11 mouse cellular contexts compared by ENCODE assay signal in genomic region chr7:97356875-97357276, GRCm38 (mm10). TPM values are rescaled to one million over a fixed set of nuclear protein-coding genes. Genes with fewer than 3 reads are reported as not detected.
DNase-seq lines count a peak whose midpoint lies in the region; ATAC-seq lines count a peak whose summit lies in the region.
"Had no signal": no experiment of that assay in that cellular context is flagged by ENCODE, and none has a peak within 500 bp of the region (broad histone marks: within the 10 kb centered on the region; RNA-seq: fewer than 3 reads in every experiment).

No protein-coding gene starts in this region.

- no peak overlapping the region for H3K4me3 ChIP-seq in heart, embryonic 11.5 days (ENCODE audit: low read depth, low read length)
- H3K4me3 ChIP-seq in midbrain, embryonic 14.5 days (replicated peaks; ENCODE audit: low read depth, low read length) = no peak overlapping the region
- H3K4me3 ChIP-seq: limb, embryonic 15.5 days had no signal

- H3K4me1 ChIP-seq in heart, embryonic 11.5 days (ENCODE audit: control insufficient read depth, insufficient read depth, low read length) = peaks cover 8% of the 10 kb centered on the region; the same call in 1 of the 2 replicates
- H3K4me1 ChIP-seq in midbrain, embryonic 14.5 days (ENCODE audit: control insufficient read depth, insufficient read depth, low read length) = no peaks in the 10 kb centered on the region
- H3K4me1 ChIP-seq: limb, embryonic 15.5 days had no signal

- DNase-seq in heart, adult 18-20 months = peak; percentile 81 to 88
- DNase-seq in urinary bladder, postnatal 36 days (ENCODE audit: low spot score in 2 of 2) = peak; percentile 38 to 77
- DNase-seq in urinary bladder, postnatal 10 days (ENCODE audit: low spot score) = no peak
- peak; percentile 86 to 91 for DNase-seq in lung, adult 18-20 months
- DNase-seq in c-Kit-positive CD71-positive TER-119-positive erythroid progenitor cells, embryonic 14.5 days (ENCODE audit: low spot score) = no peak
- DNase-seq in midbrain, embryonic 14.5 days = no peak
- DNase-seq in embryo, embryonic 10.5 days (ENCODE audit: low spot score) = no peak
- DNase-seq: embryo, embryonic 11 days had no signal

- H3K4me2 ChIP-seq in heart, embryonic 11.5 days = no peak overlapping the region
- H3K4me2 ChIP-seq in midbrain, embryonic 14.5 days (ENCODE audit: low read length) = no peak overlapping the region
- H3K4me2 ChIP-seq: hindbrain, embryonic 14.5 days; limb, embryonic 15.5 days had no signal

- ATAC-seq in heart, embryonic 11.5 days (replicated peaks; ENCODE audit: insufficient number of reproducible peaks, low FRiP score, low TSS enrichment) = no peak
- ATAC-seq in midbrain, embryonic 14.5 days (ENCODE audit: low FRiP score, low TSS enrichment) = no peak

- WGBS in heart, embryonic 11.5 days (ENCODE audit: insufficient replicate concordance) = 76% methylated on average over 5 of the region's 5 CpGs
- 80% methylated on average over 5 of the region's 5 CpGs for WGBS in midbrain, embryonic 14.5 days

- no peaks in the 10 kb centered on the region for H3K27me3 ChIP-seq in heart, embryonic 11.5 days (ENCODE audit: control insufficient read depth, insufficient read depth, low read length)
- no peaks in the 10 kb centered on the region for H3K27me3 ChIP-seq in midbrain, embryonic 14.5 days (ENCODE audit: control insufficient read depth, insufficient read depth, low read length)
- H3K27me3 ChIP-seq: limb, embryonic 15.5 days had no signal

- no peaks in the 10 kb centered on the region for H3K9me3 ChIP-seq in heart, embryonic 11.5 days (replicated peaks; ENCODE audit: control insufficient read depth, low read length)
- H3K9me3 ChIP-seq in midbrain, embryonic 14.5 days (ENCODE audit: control insufficient read depth, low read length) = no peaks in the 10 kb centered on the region
- H3K9me3 ChIP-seq: limb, embryonic 15.5 days had no signal

- H3K9ac ChIP-seq in heart, embryonic 11.5 days (ENCODE audit: low read depth, low read length) = no peak overlapping the region
- H3K9ac ChIP-seq in midbrain, embryonic 14.5 days (replicated peaks; ENCODE audit: low read length) = no peak overlapping the region
- H3K9ac ChIP-seq: hindbrain, embryonic 14.5 days; limb, embryonic 15.5 days had no signal

- no peaks in the 10 kb centered on the region for H3K36me3 ChIP-seq in heart, embryonic 11.5 days (ENCODE audit: control insufficient read depth, insufficient read depth, low read length)
- no peaks in the 10 kb centered on the region for H3K36me3 ChIP-seq in midbrain, embryonic 14.5 days (ENCODE audit: control insufficient read depth, insufficient read depth, low read length)
- H3K36me3 ChIP-seq: limb, embryonic 15.5 days had no signal

- no peak overlapping the region for H3K27ac ChIP-seq in heart, embryonic 11.5 days (ENCODE audit: low read depth, low read length)
- no peak overlapping the region for H3K27ac ChIP-seq in midbrain, embryonic 14.5 days (replicated peaks; ENCODE audit: low read depth, low read length)
- H3K27ac ChIP-seq: hindbrain, embryonic 14.5 days; limb, embryonic 15.5 days had no signal

RNA-seq across cellular contexts. Expression of gene Alg8, which starts 14.5 kb away (rescaled TPM):
- total RNA-seq in heart, adult 18-20 months (2021) = 1 to 10 TPM; 4.4 to 4.8 TPM
- 35.1 and 39.2 TPM in 2 replicates for polyA plus RNA-seq in heart, embryonic 11.5 days (2014; fragmentation: Nextera tagmentation; extraction: Ambion mirVana)
- polyA plus RNA-seq in midbrain, embryonic 14.5 days (2014; fragmentation: Nextera tagmentation; extraction: Ambion mirVana) = 9.4 and 10.8 TPM in 2 replicates

RNA-seq across cellular contexts. Expression of gene Kctd21, which starts 24.7 kb away (rescaled TPM):
- total RNA-seq in heart, adult 18-20 months (2021) = 1 to 10 TPM; 4.1 to 4.9 TPM
- polyA plus RNA-seq in heart, embryonic 11.5 days (2014; fragmentation: Nextera tagmentation; extraction: Ambion mirVana) = 3.6 and 3.8 TPM in 2 replicates
- polyA plus RNA-seq in midbrain, embryonic 14.5 days (2014; fragmentation: Nextera tagmentation; extraction: Ambion mirVana) = 6.1 and 8.5 TPM in 2 replicates

RNA-seq across cellular contexts. Expression of gene Usp35, which starts 25.1 kb away (rescaled TPM):
- under 1 TPM; 0.41 to 0.60 TPM for total RNA-seq in heart, adult 18-20 months (2021)
- 1.3 and 1.7 TPM in 2 replicates for polyA plus RNA-seq in heart, embryonic 11.5 days (2014; fragmentation: Nextera tagmentation; extraction: Ambion mirVana)
- polyA plus RNA-seq in midbrain, embryonic 14.5 days (2014; fragmentation: Nextera tagmentation; extraction: Ambion mirVana) = 3.9 and 4.4 TPM in 2 replicates

RNA-seq across cellular contexts. Expression of gene Ndufc2, which starts 42.9 kb away (rescaled TPM):
- total RNA-seq in heart, adult 18-20 months (2021) = 100 to 1,000 TPM; 548 to 551 TPM
- polyA plus RNA-seq in heart, embryonic 11.5 days (2014; fragmentation: Nextera tagmentation; extraction: Ambion mirVana) = 502 and 505 TPM in 2 replicates
- 450 and 544 TPM in 2 replicates for polyA plus RNA-seq in midbrain, embryonic 14.5 days (2014; fragmentation: Nextera tagmentation; extraction: Ambion mirVana)

Comparison
In these comparisons a context has a peak if more than half of its experiments do, and no peak if none do; other contexts are left out.
1. DNase-seq: peak in heart, adult 18-20 months (2 of 2), urinary bladder, postnatal 36 days (2 of 2) and lung, adult 18-20 months (2 of 2); none in urinary bladder, postnatal 10 days (single experiment), c-Kit-positive CD71-positive TER-119-positive erythroid progenitor cells, embryonic 14.5 days (single experiment), midbrain, embryonic 14.5 days (single experiment) and embryo, embryonic 10.5 days (single experiment).